Mouse (Mus musculus) CD4-positive, CD25-positive, alpha-beta regulatory T cell, adult 2 months (primary cell): ENCODE results near the gene Hebp2.
A peak's percentile ranks its signal among the peaks of the same experiment; 100 is the strongest.
"Not testable (repeated sequence)": the region's sequence is repeated elsewhere in the genome, so short reads cannot be mapped to it uniquely, and the experiment has no call there.

ENCODE experiments used
- DNase-seq: peaks from one replicate; pipeline ENCODE4 v3.0.0-alpha.2; 2012; ENCODE audit warnings: low read depth, low spot score

The Hebp2 gene

DNA sequence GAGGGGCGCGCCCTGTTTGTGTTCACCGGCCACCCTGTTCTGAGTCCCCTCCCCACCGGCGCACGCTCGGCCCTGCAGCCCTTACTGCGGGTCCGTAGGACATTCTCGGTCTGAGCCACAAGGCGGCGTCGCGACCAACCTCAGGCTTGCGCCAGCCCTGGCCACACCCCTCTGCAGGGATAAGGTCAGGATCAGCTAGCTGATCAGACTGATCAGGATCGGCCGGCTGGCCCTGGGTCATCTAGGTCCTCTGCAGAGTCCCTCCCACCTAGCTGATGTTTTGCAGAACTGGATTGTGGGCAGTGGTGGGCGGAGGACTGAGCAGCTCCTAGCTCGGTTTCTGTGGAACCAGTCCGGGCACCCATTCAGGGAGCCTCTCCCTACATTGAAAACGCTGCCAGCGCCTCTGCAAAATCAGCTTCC is at the start of gene Hebp2:
Gene Hebp2 (minus strand): TSS at position 264 of the 423 bp plus-strand sequence.
- peak; percentile 34 for DNase-seq

- no peak for DNase-seq
Observed at GRCm38 (mm10) chr10:18589455-18589854, 43.6 kb upstream of the Hebp2 start.

- no peak for DNase-seq
Observed at GRCm38 (mm10) chr10:18584188-18584587, 38.3 kb upstream of the Hebp2 start.

DNA sequence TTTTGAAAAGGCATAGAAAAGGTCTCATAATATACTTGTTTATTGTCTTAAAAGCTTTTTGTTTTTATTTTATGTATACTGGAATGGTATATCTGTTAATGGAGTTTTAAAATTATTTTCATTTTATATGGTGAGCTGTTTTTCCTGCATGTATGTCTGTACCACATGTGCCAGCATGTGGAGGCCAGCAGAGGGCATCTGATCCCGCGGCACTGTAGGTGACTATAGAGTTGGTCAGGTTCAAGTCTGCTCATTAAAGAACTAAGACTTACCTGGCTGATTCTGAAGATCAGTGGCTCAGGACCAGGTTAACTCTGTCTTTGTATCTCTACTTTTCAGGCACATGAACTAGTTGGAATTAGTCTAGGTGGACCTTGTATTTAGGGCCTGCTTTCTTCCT is 26.7 kb upstream of the Hebp2 start:
- DNase-seq = peak; percentile 33

GRCm38 (mm10) chr10:18562940-18563339 is 17.1 kb upstream of the Hebp2 start:
- peak; percentile 55 for DNase-seq

DNA sequence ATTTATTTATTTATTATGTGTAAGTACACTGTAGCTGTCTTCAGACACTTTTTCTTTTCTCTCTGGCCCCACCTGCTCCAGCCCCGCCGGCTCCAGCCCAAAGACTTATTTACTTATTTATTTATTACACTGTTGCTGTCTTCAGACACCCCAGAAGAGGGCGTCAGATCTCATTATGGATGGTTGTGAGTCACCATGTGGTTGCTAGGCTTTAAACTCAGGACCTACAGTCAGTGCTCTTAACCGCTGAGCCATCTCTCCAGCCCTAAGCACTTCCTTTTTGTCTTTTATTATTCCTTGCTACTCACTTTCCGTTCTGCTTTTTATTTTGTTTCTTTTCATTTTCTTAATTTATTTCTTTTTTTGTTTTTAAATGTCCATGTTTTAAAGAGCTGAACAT is 15.6 kb upstream of the Hebp2 start:
- DNase-seq = no peak

DNA sequence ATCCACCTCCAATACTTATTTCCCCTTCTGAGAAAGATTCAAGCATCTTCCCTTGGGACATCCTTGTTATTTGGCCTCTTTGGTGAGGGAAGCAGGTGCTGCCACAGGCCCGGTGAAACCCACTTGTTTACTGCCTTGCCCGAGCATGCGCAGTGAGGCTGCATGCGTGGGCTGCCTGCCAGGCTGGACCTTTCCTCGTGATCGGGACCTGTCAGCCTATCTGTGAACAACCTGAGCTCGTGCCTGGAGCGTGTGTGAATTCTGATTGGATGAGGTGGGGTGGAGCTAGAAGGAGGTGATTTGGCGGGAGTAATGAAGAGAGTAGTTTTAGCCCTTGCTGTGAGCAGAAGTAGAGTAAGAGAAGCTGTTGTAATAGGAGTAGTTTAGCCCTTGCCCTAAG is 13.2 kb upstream of the Hebp2 start:
- not testable (repeated sequence) for DNase-seq

DNA sequence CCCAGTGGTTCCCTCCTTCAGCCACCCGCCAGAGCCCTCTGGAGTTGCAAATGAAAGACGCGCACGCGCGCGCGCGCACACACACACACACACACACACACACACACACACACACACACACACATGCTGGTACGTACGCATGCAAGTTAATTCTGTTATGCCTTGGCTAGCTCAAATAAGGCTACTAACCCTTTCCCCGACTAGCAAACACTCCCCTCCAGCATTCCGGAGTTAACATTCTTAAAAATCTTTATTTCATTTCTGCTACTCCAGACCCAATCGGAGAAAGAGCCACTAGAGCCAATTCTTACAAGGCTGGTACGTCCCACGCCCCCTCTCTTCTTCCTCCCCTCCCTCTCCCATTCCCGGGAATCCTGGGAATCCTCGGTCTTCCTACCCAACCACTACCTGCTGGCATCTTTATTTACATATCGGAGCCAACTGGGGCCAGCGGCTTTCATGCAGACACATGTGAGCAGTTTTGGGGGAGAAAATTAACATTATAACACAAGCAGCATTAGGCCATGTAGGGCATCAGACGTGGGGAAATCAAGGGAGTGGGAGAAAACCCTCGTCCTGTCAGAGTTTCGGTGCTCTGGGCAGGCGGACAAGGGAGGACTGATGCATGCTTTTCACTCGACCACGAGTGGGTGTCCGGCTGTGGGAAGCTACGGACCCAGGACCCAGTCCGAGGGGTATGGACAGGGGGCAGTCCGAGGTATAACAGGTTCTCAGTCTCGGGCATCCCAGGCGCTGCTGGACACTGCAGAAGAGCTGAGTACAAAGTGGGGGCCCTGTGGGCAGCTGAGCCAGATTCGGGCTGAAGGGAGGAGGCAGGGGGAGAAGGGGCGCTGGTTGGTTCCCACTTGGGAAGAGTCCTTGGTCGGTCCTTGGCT is 3.7 kb upstream of the Hebp2 start:
- DNase-seq = no peak

GRCm38 (mm10) chr10:18547381-18547780 is 1.5 kb upstream of the Hebp2 start:
- no peak for DNase-seq

- no peak for DNase-seq
Observed at GRCm38 (mm10) chr10:18545309-18545708, 567 bp downstream of the Hebp2 start.

GRCm38 (mm10) chr10:18536889-18537288 is 9.0 kb downstream of the Hebp2 start:
- no peak for DNase-seq

DNA sequence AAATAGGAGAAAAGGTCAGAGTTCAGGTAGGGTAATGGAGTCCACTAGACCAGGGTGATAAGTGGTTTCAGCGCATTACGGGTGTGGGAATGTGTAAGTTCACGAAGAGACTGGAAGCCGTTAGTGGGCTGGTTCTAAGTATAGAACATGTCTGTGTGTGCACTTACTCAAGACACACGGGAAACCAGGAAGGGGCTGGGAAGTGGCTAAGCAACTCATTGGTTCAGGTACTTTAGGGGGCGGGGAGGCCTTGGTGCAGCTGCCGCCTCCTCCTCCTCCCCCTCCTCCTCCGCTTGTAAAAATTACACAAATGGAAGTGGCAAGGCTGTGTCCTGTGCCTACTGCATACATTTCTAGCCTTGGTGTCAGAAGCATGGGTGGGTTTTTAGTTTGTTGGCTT is 13.6 kb downstream of the Hebp2 start:
- DNase-seq = no peak

- DNase-seq = no peak
Observed at GRCm38 (mm10) chr10:18530161-18530560, 15.7 kb downstream of the Hebp2 start.

DNA sequence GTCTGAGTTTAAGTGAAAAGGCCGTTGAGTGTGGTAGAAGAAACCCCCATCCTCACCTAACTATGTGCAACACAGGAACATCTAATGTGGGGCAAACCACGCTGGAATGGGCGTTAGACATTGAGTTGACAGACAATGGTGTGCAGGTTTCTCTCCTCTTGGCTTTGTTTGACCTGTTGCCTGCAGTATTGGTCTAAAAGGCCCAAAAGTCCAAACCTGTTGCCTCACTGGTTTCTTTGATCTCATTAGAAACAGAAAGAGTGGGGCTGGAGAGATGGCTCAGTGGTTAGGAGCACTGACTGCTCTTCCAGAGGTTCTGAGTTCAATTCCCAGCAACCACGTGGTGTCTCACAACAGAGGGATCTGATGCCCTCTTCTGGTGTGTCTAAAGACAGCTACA is 16.7 kb downstream of the Hebp2 start:
- DNase-seq = no peak

DNA sequence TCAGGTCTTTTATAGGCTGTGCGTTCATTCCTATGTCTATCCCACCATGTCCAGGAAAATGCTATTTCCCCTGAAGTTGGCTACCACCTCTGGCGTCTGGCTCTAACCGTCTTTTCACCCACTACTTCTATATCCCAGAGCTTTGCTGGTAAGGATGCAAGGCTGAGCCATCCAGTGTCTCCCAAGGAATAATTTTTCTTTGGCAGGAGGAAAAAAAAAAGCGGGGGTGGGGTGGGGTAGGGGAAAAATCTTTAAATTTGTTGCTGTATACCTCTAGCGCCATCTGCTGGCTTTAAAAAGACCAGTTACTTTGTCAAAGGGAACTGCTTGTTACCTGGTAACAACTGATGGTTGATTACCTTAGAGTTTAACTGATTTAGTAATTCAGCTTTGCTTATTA is 17.4 kb downstream of the Hebp2 start:
- DNase-seq = peak; percentile 66

- DNase-seq = peak; percentile 51
Observed at GRCm38 (mm10) chr10:18527766-18528165, 18.1 kb downstream of the Hebp2 start.

- peak; percentile 44 for DNase-seq
Observed at GRCm38 (mm10) chr10:18526851-18527675, 18.8 kb downstream of the Hebp2 start.

- DNase-seq = no peak
Observed at GRCm38 (mm10) chr10:18526184-18526850, 19.6 kb downstream of the Hebp2 start.

DNA sequence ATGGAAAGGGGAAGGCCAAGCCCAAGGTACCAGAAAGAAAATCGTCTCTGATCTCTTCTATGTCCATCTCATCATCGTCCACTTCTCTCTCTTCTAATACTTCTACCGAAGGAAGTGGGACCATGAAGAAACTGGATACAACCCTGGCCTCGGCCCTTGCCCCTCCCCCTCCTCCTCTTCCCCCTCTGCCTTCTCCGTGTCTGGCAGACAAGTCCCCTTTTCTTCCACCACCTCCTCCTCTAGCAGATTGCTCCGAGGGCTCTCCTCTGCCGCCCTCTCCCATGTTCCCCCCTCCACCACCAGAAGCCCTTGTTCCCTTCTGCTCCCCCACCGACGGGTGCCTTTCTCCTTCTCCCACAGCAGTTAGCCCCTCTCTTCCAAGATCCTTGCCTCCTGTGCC is 20.1 kb downstream of the Hebp2 start:
- DNase-seq = no peak

DNA sequence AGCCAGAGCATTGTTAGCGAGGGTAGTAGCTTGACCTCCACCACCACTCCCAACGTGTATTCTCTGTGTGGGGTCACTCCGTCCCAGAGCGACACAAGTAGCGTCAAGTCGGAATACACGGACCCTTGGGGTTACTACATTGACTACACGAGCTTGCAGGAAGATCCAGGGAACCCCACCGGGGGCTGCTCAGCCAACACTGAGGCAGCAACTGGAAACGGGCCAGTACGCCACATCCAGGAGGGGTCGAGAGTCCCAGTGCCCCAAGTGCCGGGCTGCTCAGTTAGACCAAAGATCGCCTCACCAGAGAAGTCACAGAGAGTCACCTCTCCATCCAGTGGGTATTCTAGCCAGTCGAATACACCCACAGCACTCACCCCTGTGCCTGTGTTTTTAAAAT is 20.6 kb downstream of the Hebp2 start:
- no peak for DNase-seq

GRCm38 (mm10) chr10:18522556-18522955 is 23.3 kb downstream of the Hebp2 start:
- DNase-seq = no peak

- DNase-seq = no peak
Observed at GRCm38 (mm10) chr10:18511496-18511895, 34.4 kb downstream of the Hebp2 start.
